Mouse (Mus musculus): ENCODE data around the gene 1700024B05Rik.
"Not testable (repeated sequence)": the region's sequence is repeated elsewhere in the genome, so short reads cannot be mapped to it uniquely, and the experiment has no call there.

1700024B05Rik gene

DNA sequence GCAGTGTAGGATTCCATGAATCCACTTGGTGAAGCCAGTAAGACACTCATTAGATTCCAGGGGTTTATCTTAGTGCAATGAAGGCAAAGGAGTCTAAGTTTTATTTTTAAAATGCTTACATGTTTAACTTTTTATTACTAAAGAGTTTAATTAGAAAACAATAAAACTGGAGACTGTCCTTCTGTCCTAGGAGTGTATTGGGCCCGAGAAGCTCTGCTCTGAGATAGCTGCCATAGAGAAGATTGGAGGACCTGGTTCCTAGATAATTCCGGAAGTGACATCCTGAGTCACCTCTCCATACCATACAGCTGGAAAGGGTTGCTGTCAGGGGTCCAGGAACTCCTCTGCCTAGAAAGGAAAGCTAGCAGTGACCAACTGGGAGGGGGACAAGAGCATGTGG, at the start of gene 1700024B05Rik:
TSS of gene 1700024B05Rik (plus strand) at position 301 of the 400 bp plus-strand sequence.
- in situ Hi-C loops (cut with MboI, MseI), result not testable (repeated sequence)

DNA sequence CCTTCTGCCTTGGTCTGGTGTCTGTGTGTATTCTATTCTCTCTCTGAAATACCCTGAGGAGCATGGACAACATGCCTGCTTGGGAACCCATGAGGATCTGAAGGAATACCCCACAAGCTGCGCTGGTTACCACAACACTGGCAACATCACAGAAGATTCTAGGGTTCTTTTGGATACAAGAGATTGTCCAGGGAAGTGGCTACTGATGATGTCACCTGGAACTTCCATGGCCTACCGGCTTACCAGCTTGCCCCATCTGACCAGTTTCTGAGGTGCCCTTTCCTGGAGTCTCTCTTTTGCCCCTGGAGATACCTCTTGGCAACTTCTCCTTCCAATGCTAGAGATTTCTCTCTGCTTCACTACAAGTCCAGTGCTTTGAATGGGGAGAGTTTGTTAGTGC, 36.6 kb upstream of the 1700024B05Rik start, which contains the start of gene Gm7980:
TSS of gene Gm7980 (minus strand) at position 101 of the 400 bp plus-strand sequence.
- in situ Hi-C loops (cut with MboI, MseI), result loop anchor here (5.0 to 25.0 kb wide), 2 partner anchors 745 to 1390 kb away; partner anchors contain the start of gene Mbl1

GRCm38 (mm10) chr14:41924649-41925048, 19.1 kb upstream of the 1700024B05Rik start, which contains the start of gene 1700049E17Rik1:
Gene 1700049E17Rik1, plus strand, starts transcription at chr14:41924949.
- in situ Hi-C loops (cut with MboI, MseI), result loop anchor here (10.0 to 25.0 kb wide), 2 partner anchors 762 to 1260 kb away; partner anchors contain the start of gene Mbl1

- in situ Hi-C loops (cut with MboI, MseI), result loop anchor here (25.0 kb wide), 2 partner anchors 202 to 223 kb away; partner anchors contain the start of genes Gm3573, Gm47189 and Gm7929
These were observed 20.3 kb downstream of the 1700024B05Rik start for GRCm38 (mm10) chr14:41964095-41964494.

GRCm38 (mm10) chr14:41967827-41968226, 24.0 kb downstream of the 1700024B05Rik start, which contains the start of gene Gm6401:
Gene Gm6401, minus strand, starts transcription at chr14:41967927.
- in situ Hi-C loops (cut with MboI, MseI), result loop anchor here (25.0 kb wide), 2 partner anchors 206 to 219 kb away; partner anchors contain the start of genes Gm3573, Gm47189 and Gm7929

- in situ Hi-C loops (cut with MboI, MseI), result loop anchor here (25.0 kb wide), 2 partner anchors 206 to 219 kb away; partner anchors contain the start of genes Gm3573, Gm47189 and Gm7929
These were observed 24.8 kb downstream of the 1700024B05Rik start for GRCm38 (mm10) chr14:41968596-41968995.

DNA sequence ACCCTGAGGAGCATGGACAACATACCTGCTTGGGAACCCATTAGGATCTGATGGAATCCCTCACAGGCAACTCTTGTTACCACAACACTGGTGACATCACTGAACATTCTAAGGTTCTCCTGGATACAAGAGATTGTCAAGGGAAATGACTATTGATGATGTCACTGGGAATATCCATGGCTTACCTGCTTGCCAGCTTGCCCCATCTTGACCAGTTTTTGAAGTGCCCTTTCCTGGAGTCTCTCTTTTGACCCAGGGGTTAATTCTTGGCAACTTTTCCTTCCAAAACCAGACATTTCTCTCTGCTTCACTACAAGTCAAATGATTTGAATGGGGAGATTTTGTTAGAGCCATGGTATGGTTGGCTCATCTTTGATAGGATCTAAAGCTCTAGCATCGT, 39.4 kb downstream of the 1700024B05Rik start, which contains the start of gene Gm3543:
TSS of gene Gm3543 (minus strand) at position 101 of the 400 bp plus-strand sequence.
- in situ Hi-C loops (cut with MboI, MseI), result loop anchor here (5.0 to 25.0 kb wide), 3 partner anchors 329 to 1629 kb away; partner anchors contain the start of genes Gm10375 and Gm7995

Measured in regulatory T cell (primary cell).